Mouse (Mus musculus): ENCODE results near the gene Spn. TPM values are rescaled to one million over a fixed set of nuclear protein-coding genes. Genes with fewer than 3 reads are reported as not detected.

Spn gene
- total and polyA plus RNA-seq, 2 experiments: 0.28 to 0.88 TPM

DNA sequence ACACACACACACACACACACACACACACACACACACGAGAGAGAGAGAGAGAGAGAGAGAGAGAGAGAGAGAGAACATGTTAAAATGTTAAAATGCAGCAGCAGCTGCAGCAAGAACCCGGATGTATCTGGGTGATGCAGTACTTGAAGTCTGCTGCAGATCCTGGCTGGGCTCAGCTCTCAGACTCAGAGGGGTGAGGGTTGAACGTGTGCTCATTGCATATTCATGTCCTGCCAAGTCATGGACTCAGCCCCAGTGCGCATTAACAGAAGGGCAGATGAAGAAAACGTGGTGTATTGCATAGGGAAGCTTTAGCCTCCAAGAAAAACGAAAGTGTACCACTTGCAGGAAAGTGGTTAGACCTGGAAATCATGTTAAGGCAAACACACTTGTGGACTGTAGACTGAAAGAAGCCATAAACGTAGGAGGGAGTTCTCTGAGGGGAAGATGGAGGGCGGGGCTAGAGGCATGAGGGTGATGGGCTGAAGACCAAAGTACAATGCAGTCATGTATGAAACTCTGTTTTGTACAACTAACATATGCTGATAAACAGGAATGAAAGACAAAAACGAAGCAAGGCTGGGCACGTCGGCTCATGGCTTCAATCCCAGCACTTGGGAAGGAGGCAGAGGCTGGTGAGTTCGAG is 23.9 kb downstream of the Spn start:
- 0 out of 2 replicates have a peak, but pooled peaks cover 3% of the 10 kb centered on the region for H3K79me2 ChIP-seq (ENCODE audit: control insufficient read depth, insufficient read depth, low read length)
- H3K36me3 ChIP-seq (ENCODE audit: control insufficient read depth, insufficient read depth, low read length): no peaks in the 10 kb centered on the region
- no peak overlapping the region for H3K4me3 ChIP-seq (ENCODE audit: insufficient read depth, low read depth, low read length)
- DNase-seq (ENCODE audit: extremely low read depth, low read depth, low spot score): no peak
- H3K27ac ChIP-seq (replicated peaks; ENCODE audit: insufficient read depth, low read depth, low read length): no peak overlapping the region
- 52% methylated on average over 12 of the region's 12 CpGs for WGBS
- peaks cover 7% of the 10 kb centered on the region for H3K4me1 ChIP-seq (ENCODE audit: control insufficient read depth, insufficient read depth, low read length)
- H3K9ac ChIP-seq (ENCODE audit: low read depth, low read length): no peak overlapping the region
- H3K27me3 ChIP-seq (ENCODE audit: control insufficient read depth, insufficient read depth, low read length): no peaks in the 10 kb centered on the region
- TF ChIP-seq CTCF (IDR thresholded peaks at IDR 0.05; ENCODE audit: low read depth, low read length) (no peak), POLR2A (IDR thresholded peaks at IDR 0.05; ENCODE audit: extremely low read depth, insufficient read depth, low read length) (no peak)

DNA sequence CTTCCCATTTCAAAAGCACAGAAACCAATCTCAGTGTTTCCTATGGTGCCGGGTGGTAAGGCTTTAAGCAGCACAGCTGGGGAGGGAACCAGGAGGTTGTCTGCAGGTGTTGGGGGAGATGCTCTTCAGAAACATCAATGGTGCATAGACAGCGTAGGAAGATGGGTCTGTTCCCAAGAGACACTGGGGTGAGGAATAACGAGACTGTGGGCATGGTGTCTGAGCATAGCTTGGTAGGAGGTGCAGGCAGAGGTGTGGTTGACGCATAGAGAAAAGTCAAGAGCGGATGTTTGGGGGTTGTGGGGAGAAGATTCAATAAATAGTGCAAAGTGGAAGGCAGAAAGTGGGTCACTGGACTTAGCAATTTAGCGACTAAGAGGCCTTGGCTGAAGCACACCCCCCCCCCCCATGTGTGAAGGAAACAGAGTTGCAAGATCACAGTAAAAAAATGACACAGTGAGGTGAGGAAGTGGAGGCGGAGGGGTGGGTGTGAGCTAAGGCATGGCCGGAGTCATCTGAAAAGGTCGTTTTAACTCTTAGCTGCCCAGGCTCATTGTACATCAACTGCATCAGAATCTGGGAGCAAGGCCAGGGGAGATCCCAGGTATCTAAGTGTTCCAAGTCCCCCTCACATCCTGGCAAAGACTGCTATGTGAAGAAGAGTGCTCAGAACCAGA is 24.6 kb downstream of the Spn start:
- TF ChIP-seq CTCF (IDR thresholded peaks at IDR 0.05; ENCODE audit: low read depth, low read length): no peak
- TF ChIP-seq POLR2A (IDR thresholded peaks at IDR 0.05; ENCODE audit: extremely low read depth, insufficient read depth, low read length): no peak
- 56% methylated on average over 9 of the region's 9 CpGs for WGBS
- no peaks in the 10 kb centered on the region for H3K36me3 ChIP-seq (ENCODE audit: control insufficient read depth, insufficient read depth, low read length)
- H3K27ac ChIP-seq (replicated peaks; ENCODE audit: insufficient read depth, low read depth, low read length): no peak overlapping the region; the same call in 1 of the 2 replicates
- DNase-seq (ENCODE audit: extremely low read depth, low read depth, low spot score): no peak
- H3K79me2 ChIP-seq (ENCODE audit: control insufficient read depth, insufficient read depth, low read length): 0 out of 2 replicates have a peak, but pooled peaks cover 3% of the 10 kb centered on the region
- no peak overlapping the region for H3K9ac ChIP-seq (ENCODE audit: low read depth, low read length)
- peaks cover 2% of the 10 kb centered on the region; the same call in 1 of the 2 replicates for H3K4me1 ChIP-seq (ENCODE audit: control insufficient read depth, insufficient read depth, low read length)
- no peak overlapping the region for H3K4me3 ChIP-seq (ENCODE audit: insufficient read depth, low read depth, low read length)
- H3K27me3 ChIP-seq (ENCODE audit: control insufficient read depth, insufficient read depth, low read length): no peaks in the 10 kb centered on the region

DNA sequence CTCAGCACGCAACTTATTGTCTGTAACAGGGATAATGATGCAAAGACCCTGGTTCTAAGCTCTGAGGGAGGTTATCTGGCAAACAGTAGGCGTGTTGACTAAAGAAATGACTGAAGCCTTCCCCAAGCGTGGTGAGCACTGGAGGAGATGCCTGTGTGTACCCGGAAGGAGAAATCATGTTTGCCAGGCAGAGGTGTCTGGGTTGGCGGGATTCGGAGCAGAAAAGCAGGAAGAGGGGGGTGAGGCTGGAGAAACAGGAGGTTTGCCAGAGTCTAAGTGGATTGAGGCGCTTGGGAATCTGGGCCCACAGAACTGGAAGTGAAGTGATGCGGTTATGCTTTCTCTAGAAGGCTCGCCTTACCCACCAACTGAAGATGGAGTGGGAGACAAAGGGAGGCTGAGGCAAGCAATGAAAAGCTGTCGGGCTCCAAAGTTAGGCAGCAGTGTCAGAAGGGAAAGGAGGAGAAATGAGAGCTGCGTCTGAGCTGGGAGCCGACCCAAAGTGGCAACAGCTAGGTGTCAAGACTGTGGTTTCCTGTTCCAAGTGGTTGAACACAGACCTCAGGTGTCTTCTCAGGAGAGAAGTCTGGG is 25.3 kb downstream of the Spn start:
- TF ChIP-seq CTCF (IDR thresholded peaks at IDR 0.05; ENCODE audit: low read depth, low read length) (no peak), POLR2A (IDR thresholded peaks at IDR 0.05; ENCODE audit: extremely low read depth, insufficient read depth, low read length) (no peak)
- H3K27me3 ChIP-seq (ENCODE audit: control insufficient read depth, insufficient read depth, low read length): no peaks in the 10 kb centered on the region
- 87% methylated on average over 12 of the region's 12 CpGs for WGBS
- H3K4me3 ChIP-seq (ENCODE audit: insufficient read depth, low read depth, low read length): no peak overlapping the region
- no peak overlapping the region for H3K27ac ChIP-seq (replicated peaks; ENCODE audit: insufficient read depth, low read depth, low read length)
- no peak for DNase-seq (ENCODE audit: extremely low read depth, low read depth, low spot score)
- H3K36me3 ChIP-seq (ENCODE audit: control insufficient read depth, insufficient read depth, low read length): no peaks in the 10 kb centered on the region
- 0 out of 2 replicates have a peak, but pooled peaks cover 3% of the 10 kb centered on the region for H3K79me2 ChIP-seq (ENCODE audit: control insufficient read depth, insufficient read depth, low read length)
- H3K9ac ChIP-seq (ENCODE audit: low read depth, low read length): no peak overlapping the region
- H3K4me1 ChIP-seq (ENCODE audit: control insufficient read depth, insufficient read depth, low read length): no peaks in the 10 kb centered on the region

DNA sequence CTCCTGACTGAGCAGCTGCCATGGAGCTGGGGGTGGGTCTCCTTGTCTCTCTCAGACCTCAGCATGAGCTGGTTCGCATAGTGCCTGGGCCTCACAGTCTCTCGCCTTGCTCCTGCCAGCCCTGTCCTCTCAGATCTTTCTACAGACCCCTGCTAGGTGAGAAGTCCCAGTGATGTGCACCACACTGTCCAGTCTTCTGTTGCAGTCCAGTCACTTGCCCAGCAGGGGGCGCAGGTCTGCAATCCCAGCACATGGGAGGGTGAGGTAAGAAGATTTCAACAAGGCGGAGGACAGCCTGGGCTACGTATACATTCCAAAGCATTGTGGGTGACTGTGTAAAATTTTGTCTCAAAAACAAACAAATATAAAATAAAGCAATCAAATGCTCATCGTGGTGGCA is 26.2 kb downstream of the Spn start:
- WGBS: 51% methylated on average over 6 of the region's 6 CpGs
- Histone ChIP-seq H3K4me1 (ENCODE audit: control insufficient read depth, insufficient read depth, low read length) (no peaks in the 10 kb centered on the region), H3K9ac (ENCODE audit: low read depth, low read length) (no peak overlapping the region), H3K36me3 (ENCODE audit: control insufficient read depth, insufficient read depth, low read length) (no peaks in the 10 kb centered on the region), H3K4me3 (ENCODE audit: insufficient read depth, low read depth, low read length) (no peak overlapping the region), H3K27me3 (ENCODE audit: control insufficient read depth, insufficient read depth, low read length) (no peaks in the 10 kb centered on the region), H3K27ac (replicated peaks; ENCODE audit: insufficient read depth, low read depth, low read length) (no peak overlapping the region), H3K79me2 (ENCODE audit: control insufficient read depth, insufficient read depth, low read length) (0 out of 2 replicates have a peak, but pooled peaks cover 3% of the 10 kb centered on the region)
- peak; percentile 92 for TF ChIP-seq CTCF (IDR thresholded peaks at IDR 0.05; ENCODE audit: low read depth, low read length)
- TF ChIP-seq POLR2A (IDR thresholded peaks at IDR 0.05; ENCODE audit: extremely low read depth, insufficient read depth, low read length): no peak
- peak; percentile 44 for DNase-seq (ENCODE audit: extremely low read depth, low read depth, low spot score)

DNA sequence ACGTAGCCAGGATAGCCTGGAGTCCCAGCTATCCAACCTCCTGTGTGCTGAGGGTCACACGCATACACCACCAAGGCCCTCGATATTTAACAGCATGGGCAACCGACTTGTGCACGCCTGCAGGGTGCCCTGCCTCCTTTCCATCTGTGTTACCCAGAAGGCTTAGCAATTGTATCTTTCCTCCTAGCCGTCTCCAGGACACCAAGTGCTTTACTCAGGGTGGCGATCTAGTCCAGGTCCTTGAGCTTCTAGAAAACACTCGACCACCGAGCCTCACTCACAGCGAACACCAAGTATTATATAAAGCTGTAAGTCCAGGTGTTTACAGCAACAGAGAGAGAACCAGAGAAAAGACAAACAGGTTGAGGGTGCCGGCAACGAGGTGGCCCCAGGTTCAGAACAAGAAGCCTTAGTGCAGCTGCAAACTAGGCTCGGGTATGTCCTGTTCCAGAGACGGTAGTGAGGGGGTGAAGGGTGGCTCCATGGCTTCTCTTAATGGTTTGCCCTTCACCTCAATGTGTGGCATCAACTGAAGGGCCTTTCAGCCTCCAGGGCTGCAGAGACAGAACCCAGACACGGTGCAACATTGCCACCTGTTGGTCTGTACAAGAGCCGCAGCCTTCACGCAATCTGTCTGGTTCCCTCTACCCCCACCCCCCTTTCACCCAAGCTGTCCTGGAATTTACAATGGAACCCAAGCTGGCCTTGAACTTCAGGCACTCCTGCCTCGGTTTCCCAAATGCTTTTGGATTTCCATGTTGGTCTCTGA is 27.2 kb downstream of the Spn start:
- no peaks in the 10 kb centered on the region for H3K36me3 ChIP-seq (ENCODE audit: control insufficient read depth, insufficient read depth, low read length)
- 59% methylated on average over 18 of the region's 18 CpGs for WGBS
- H3K4me3 ChIP-seq (ENCODE audit: insufficient read depth, low read depth, low read length): no peak overlapping the region
- no peak overlapping the region for H3K9ac ChIP-seq (ENCODE audit: low read depth, low read length)
- TF ChIP-seq CTCF (IDR thresholded peaks at IDR 0.05; ENCODE audit: low read depth, low read length): peak; percentile 93
- no peak for TF ChIP-seq POLR2A (IDR thresholded peaks at IDR 0.05; ENCODE audit: extremely low read depth, insufficient read depth, low read length)
- DNase-seq (ENCODE audit: extremely low read depth, low read depth, low spot score): no peak
- no peaks in the 10 kb centered on the region for H3K79me2 ChIP-seq (ENCODE audit: control insufficient read depth, insufficient read depth, low read length)
- H3K4me1 ChIP-seq (ENCODE audit: control insufficient read depth, insufficient read depth, low read length): no peaks in the 10 kb centered on the region
- H3K27me3 ChIP-seq (ENCODE audit: control insufficient read depth, insufficient read depth, low read length): no peaks in the 10 kb centered on the region
- no peak overlapping the region for H3K27ac ChIP-seq (replicated peaks; ENCODE audit: insufficient read depth, low read depth, low read length)
